In genomic region chr10:101004687-101005086, GRCm38 (mm10) we compare ENCODE assay signal across 16 mouse cellular contexts.
"Had no signal": no experiment of that assay in that cellular context is flagged by ENCODE, and none has a peak within 500 bp of the region (broad histone marks: within the 10 kb centered on the region; RNA-seq: fewer than 3 reads in every experiment).

No protein-coding gene starts in this region.

- H3K27me3 ChIP-seq: lung, embryonic 15.5 days; megakaryocyte, embryonic 14.5 days; midbrain, embryonic 13.5 days; midbrain, embryonic 15.5 days; neural tube, embryonic 12.5 days; stomach, embryonic 15.5 days had no signal

- H3K36me3 ChIP-seq: lung, embryonic 15.5 days; midbrain, embryonic 13.5 days; midbrain, embryonic 15.5 days; neural tube, embryonic 12.5 days; stomach, embryonic 15.5 days had no signal

- H3K4me3 ChIP-seq: lung, embryonic 15.5 days; megakaryocyte, embryonic 14.5 days; midbrain, embryonic 13.5 days; midbrain, embryonic 15.5 days; neural tube, embryonic 12.5 days; stomach, embryonic 15.5 days had no signal

- H3K9me3 ChIP-seq: lung, embryonic 15.5 days; megakaryocyte, embryonic 14.5 days; midbrain, embryonic 13.5 days; midbrain, embryonic 15.5 days; neural tube, embryonic 12.5 days; stomach, embryonic 15.5 days had no signal

- H3K4me2 ChIP-seq: lung, embryonic 15.5 days; midbrain, embryonic 11.5 days; midbrain, embryonic 13.5 days; midbrain, embryonic 15.5 days; neural tube, embryonic 12.5 days; stomach, embryonic 15.5 days had no signal

- H3K4me1 ChIP-seq: lung, embryonic 15.5 days; megakaryocyte, embryonic 14.5 days; midbrain, embryonic 13.5 days; midbrain, embryonic 15.5 days; neural tube, embryonic 12.5 days; stomach, embryonic 15.5 days had no signal

- H3K9ac ChIP-seq: lung, embryonic 15.5 days; midbrain, embryonic 13.5 days; midbrain, embryonic 15.5 days; neural tube, embryonic 12.5 days; stomach, embryonic 15.5 days had no signal

- ATAC-seq: lung, postnatal 0 days; midbrain, embryonic 13.5 days; midbrain, embryonic 15.5 days had no signal

- H3K27ac ChIP-seq: lung, embryonic 15.5 days; macrophage; midbrain, embryonic 13.5 days; midbrain, embryonic 15.5 days; neural tube, embryonic 12.5 days; stomach, embryonic 15.5 days; stomach, postnatal 0 days had no signal

- DNase-seq: lung, postnatal 14 days; lung, postnatal 36 days; right cerebral cortex, postnatal 14 days; thymus, adult 2 months; thymus, postnatal 25 days; thymus, postnatal 4 days had no signal
